Mouse (Mus musculus): ENCODE results near the gene Elk3. TPM values are rescaled to one million over a fixed set of nuclear protein-coding genes. Genes with fewer than 3 reads are reported as not detected.
"Not testable (repeated sequence)": the region's sequence is repeated elsewhere in the genome, so short reads cannot be mapped to it uniquely, and the experiment has no call there.

Elk3 gene
- total RNA-seq (2021): 1 to 10 TPM; 7.4 to 8.9 TPM

DNA sequence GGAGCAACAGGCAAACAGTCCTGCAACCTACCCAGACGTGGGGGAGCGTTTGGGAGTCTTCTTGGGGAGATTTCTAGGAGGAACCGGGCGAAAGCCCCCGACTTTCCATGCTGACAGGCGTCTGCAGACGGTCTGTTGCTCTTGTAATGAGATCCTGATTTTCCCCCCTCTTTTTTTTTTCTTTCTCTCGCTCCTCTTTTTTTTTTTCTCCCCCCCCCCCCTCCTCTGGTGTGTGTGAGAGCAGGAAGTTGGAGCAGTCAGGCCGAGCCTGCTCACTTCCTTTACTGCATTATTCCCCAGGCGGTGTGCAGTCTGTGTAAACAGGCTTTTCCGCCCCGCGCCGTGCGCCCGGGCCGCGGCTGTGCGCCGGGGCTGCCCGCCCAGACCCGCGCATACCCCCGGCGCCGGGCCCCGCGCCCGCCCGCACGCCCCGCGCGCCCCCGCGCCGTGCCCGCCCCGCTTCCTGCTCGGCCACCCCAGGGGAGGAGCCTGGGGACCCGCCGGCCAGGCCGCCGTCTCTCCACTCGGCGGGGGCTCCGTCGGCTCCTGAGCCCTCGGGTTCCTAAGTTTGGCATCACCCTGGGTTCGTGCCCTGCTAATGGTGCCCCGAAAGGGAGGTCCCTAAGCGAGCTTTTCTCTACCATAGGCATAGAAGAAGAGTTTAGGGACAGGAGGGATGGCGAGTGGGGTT lies at the start of gene Elk3:
Gene Elk3, minus strand, starts transcription at position 415 of the 691 bp plus-strand sequence.
- DNase-seq: no peak

DNA sequence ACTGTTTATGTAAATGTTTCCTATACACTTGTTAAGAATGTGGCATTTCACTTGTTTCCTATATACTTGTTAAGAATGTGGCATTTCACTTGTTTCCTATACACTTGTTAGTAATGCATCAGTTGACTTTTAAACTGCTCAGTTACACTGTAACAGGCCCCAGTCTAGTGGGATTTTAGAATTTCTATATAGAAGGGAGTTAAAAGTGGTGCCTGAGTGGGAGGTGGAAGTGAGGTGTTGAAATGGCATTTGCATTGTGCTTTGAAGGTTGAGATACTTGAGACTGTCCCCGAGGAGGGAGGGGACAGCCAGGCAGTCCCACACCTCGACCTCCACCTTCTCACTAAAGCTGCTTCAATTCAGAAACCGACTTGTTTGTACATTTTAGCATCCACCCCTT lies 49.7 kb upstream of the Elk3 start:
- no peak for DNase-seq

DNA sequence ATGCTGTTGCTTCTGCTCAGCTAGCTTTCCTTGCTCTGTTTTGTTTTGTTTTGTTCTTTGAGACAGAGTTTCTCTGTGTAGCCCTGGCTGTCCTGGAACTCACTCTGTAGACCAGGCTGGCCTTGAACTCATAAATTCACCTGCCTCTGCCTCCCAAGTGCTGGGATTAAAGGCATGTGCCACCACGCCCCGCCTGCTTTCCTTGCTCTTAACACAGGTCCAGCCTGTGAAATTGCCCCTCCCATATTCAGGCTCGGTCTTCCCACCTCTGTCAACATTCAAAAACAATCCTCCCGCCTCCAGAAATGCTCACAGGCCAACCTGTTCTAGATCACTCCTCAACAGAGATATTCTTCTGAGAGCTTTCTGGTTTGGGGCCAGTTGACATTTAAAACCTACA lies 49.3 kb upstream of the Elk3 start:
- not testable (repeated sequence) for DNase-seq

DNA sequence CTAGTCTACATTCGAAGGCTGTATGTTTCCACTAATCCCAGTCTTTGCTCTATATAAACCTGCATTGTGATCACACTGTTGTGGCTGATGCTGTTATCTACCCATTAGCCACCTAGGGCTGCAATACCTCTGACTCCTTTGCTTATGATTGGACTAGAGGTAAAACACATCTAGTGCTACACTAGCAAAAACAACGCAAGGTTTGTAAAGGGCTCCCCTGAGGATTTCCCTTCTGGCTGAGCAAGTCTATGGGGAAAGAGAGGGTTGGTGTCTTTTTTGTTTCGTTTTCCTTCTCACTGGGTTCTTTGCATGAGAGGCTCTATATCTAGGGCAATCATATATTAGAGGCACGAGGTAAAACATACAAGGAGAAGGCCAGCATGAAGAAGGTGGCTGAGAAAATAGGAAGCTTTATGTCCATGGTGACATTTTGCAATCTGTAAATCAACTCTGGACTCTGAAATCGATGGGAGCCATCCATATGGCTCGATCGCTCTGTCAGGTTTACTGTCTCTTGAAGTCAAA lies 48.5 kb upstream of the Elk3 start:
- no peak for DNase-seq

DNA sequence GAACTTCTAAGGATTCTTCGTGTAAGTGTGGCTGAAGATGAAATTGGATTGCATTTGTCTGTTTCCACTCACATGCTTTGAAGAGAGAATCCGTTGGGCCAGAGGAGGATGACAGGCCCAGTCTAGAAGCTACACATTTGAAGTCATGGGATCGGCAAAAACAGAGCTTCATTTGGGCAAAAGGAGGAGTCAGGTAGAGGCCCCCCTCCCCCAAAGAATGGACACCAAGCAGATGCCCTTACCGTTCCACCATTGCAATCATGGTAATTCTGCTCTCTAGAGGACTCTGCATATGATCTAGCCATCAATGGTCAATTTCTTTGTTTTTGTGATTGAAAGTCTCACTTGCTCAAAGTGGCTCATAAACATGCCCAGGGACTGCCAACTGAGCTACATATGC lies 47.9 kb upstream of the Elk3 start:
- DNase-seq: no peak

DNA sequence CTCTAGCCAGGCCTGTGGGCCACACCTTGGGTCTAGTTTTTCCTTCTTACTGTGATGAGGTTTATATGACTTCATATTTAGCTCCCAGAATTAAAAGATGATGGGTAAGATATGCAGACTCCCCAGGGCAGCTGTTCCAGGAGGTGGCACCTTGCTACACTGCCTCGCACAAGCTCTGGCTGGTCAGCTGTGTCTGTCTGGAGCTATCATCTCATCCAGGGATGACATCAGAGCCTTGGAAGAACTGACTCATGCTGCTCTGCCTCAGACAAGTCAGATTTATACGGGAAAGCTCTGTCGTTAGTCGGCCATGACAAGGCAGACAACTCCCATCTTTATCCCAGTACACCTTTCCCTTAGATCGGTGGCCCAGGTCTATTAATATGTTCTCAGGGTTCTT lies 46.2 kb upstream of the Elk3 start:
- no peak for DNase-seq

DNA sequence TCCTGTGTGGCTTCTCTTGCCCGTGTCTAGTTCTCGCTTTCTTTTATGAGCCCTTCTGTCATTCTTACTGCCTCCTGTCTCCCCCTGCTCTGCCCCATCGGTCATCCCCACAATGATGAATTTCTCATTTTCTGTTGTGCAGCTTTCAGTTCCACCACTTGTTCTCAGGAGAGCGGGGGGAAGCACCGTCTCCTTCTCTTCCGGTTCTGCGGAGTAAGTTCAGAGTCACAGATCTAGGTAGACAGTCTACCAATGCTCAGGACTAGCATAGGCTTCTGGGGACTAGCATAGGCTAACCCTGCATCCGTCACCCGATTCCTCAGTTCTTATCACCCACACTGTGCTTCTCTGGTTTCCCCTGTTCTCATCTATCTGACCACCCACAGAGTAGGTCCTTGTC lies 45.2 kb upstream of the Elk3 start:
- DNase-seq: no peak

DNA sequence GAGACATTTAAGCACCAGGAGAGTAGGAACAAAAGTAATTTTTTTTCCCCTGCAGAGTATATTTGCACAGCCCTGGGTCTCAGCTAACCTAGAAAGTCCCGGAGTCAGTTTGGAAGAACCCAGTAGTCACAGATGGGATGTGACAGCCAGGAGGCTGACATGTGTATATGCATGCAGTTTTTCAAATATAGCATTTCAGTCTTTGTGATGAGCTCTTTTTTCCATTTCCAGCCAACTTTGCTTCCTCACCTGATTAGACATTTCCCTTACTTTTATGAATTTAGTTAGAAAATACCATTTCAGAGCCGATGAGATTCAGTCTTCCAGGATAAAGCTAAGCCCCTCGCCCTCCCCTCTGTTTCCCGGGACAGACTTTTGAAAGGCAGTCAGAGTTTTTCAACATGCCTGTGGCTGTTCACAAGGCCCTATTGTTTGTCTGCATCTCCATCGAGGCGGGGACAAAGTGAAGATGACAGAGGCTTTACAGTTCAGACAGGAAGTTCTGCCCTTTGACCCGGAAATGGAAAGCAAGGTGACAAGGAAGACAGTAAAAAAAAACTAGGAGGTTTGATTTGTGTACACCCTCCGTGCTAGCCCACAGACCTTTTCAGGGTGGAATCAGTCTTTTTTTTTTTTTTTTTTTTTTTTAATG lies 44.5 kb upstream of the Elk3 start:
- DNase-seq: no peak

DNA sequence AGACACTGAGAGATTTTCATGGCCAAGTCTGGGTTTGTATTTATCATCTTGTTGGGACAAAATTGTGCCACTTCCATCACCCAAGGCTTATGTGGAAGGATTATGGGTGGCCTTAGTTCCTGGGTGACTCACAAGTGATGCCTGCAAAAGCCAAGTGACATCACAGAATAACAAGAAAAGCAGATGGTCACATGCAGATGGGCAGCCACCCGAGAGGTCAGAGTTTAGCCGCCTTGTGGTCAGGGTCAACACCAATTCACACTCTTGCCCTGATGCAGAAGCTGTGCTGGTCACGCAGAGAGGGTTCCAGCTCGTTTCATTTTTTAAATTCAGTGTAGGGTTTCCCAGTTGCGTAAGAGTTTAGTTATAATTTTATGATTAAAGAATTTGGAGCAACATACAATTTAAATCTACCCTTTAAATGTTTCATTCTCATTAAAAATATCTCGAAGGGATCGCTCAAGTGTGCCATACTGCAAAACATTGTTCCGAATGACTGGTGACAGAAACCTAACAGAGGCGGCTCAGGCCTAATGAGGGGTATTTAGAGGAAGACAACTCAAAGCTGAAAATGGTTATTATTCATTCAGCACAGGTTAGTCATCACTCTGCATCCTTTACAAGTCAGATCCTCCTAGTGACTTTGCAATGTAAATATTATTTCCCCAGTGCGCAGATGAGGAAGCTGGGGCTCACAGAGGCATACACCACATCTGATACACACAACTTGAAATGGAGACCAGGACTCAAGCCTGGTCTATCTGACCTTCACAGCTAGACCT lies 42.8 kb upstream of the Elk3 start:
- DNase-seq: no peak

DNA sequence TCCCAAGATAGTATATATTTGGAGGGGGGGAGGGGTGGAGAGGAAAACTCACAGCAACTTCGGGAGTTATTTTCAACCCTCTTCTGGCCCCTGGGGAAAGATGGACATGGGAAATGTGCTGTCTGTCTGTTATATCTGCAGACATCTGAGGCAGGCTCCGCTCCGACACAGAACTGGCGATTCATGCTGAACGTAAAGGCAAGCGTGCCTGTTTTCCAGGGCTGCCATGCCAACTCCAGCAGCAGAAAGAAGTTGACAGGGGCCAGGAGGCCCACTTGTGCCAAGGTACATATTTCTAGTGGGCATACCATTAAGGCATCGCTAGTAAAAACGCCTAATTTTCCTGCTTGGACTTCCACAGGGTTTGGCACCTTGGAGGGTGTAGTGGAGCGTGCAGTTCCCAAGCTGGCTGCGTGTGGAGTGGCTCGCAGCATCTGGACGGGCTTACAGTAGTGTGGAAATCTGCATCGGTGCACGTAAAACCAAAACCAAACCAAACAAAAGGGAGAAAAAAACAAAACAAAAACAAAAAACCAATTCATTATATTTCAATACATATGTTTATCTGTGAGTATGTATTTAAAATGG lies 37.1 kb upstream of the Elk3 start:
- DNase-seq: no peak

DNA sequence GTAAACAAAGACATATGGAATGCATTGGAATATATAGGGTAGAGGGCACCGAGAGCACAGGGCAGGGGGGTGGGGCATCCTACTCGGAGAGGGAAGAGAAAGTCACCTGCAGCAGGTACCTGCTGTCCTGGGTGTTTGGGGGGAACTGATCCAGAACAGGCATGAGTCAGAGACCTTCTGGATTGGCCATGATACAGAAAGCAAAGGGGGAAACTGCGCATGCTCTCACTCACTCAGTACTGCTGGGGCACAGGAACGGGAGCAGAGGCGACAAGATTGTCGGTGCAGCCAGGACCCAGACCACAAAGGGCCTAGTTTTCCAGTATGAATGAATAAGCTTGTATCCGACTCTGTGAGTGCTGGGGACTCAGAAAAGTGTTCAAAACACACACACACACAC lies 36.5 kb upstream of the Elk3 start:
- DNase-seq: no peak

DNA sequence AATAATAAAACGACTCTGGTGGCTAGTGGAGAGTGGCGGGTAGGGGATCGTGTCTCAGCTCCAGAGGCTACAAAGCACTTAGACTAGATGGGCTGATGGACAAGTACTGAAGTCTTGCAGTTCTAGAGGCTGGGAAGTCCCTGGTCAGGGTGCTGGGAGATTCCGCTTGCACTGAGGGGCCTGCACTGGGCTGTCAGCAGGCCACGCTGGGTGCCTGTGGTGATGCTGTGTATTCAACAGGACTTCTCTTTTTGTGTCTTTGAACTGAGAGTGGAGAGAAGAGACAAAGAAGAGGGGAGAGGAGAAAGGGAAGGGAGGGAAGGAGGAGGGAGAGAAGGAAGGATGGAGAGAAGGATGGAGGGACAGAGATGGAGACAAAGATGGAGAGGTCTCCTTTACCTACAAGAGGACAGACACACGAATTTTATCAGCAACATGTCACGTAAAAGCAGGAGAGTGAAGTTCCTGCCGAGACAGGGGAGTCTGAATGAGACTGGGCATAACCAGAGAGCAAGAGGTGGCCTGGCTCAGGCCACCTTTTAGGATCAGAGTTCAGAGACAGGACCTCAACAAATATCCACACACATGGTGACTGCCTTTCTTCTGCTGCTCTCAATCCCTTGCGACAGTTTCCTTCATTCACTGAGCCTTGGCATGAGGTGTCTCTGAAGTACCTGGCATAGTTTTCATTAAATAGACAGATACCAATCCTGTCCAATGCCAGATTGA lies 35.4 kb upstream of the Elk3 start:
- DNase-seq: no peak

DNA sequence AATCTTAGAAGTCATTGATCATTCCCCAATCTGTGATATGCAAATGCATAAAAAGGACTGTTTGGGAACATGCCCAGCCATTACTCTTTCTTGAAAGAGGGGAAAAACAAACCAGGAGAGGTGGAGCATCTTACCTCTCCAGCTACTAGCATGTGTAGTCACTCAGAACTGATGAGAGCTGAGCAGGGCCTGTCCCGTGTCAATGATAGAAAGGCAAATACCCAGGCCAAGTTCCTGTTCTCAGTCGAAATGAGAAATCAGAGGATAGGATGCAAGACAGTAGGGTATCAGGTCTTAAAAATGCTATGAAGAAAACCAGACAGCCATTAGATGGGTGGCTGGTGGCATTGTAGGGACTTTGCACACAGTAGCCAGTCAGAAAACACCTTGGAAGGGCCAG lies 34.6 kb upstream of the Elk3 start:
- no peak for DNase-seq

DNA sequence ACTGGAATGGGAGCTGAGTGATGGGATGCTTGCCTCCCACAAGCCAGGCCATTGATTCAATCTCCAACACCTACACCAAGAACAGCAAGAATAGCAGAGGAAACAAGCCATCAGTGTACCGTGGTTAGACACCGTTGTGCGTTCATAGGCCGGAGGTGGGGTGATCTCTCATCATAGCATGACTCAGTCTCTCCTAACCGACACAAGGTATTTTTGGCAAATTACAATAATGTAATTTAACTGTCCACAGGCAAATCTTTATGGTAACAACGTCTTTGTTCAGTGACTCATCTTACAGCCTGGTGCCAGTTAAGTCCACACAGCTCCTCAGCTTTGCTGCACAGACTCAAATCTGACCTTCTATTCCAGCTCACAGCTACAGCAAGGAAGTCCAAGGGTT lies 32.5 kb upstream of the Elk3 start:
- DNase-seq: no peak

DNA sequence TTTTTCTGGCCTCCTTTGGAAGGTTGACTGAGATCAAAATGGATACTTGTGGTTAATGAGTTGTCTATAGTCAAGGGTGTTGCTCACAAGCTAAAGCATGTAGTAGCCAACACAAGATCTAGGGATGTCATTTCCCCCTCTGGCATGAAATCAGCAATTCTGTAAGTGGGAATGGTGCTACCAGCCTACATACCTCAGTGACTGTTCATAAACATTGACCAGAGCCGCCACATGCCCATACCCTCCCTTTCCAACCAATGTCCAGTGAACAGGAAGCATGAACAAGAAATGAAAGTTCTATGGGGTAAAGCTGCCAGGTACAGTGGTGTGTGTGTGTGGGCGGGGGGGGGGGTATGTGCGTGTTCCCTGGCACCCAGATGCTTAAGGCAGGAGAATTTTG lies 32.1 kb upstream of the Elk3 start:
- DNase-seq: no peak

DNA sequence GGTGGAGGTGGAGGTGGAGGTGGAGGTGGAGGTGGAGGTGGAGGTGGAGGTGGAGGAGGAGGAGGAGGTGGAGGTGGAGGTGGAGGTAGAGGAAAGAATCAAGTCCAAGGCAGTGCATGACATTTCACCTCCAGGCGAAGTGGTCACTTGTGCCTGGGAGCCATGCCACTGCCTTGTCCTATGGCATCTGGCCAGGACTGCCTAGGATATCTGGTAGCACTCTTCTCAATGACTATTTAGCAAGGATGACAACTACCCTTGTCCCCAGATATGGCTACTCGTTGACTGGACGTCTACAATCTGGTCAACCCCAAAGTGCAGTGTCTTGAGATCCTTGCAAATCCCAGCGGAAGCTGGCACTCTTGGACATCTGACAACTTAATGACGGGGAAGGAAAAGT lies 27.6 kb upstream of the Elk3 start:
- DNase-seq: no peak

DNA sequence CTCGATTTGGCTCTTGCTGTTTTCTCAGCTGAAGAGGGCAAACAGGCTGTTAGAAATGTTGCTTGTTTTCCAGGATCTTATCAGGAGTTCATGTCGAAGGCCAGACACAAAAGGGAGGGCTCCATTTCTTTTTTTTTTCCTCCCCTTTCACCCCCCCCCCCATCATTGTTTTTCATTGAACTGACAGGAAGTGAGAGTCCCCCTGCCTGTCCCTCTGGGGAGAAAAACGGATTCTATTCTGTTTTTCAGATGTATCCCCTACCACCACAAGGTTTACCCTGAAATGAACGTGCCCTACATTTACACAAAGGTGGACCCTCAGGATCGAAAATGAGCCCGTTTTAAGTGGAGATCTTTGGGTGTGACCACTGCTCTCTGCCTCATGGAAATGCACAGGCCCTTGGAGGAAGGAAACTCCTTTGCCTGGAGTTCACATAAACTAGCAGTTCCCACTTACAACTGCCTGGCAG lies 25.6 kb upstream of the Elk3 start:
- no peak for DNase-seq

DNA sequence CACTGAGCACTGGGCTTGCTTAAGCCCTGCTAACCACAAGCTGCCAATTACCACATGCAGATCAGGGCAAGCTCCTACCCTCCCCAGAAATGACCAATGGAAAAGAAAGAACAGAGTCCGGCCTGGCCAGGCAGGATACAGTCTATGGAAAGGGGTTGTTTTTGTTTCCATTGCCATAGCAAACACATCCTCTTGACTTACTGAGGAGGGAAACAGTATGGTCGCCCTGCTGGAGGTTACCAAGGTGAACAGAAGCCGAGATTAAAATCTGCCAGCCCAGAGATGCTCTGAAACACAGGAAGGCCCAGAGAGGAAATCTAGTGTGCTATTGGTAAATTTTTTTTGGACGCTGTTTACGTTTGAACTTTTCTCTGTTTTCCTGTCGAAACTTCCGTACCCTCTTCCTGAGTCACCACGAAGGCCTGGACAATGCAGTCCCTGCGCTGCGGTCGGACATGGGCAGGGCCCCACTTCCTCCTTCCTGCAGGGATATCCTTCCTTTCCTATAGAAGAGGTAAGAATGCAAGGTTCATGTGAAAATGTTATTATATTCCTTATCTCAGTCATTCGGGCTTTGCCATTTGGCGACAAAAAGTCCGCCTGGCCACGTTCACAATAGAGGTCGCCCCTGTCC lies 25.0 kb upstream of the Elk3 start:
- DNase-seq: no peak

DNA sequence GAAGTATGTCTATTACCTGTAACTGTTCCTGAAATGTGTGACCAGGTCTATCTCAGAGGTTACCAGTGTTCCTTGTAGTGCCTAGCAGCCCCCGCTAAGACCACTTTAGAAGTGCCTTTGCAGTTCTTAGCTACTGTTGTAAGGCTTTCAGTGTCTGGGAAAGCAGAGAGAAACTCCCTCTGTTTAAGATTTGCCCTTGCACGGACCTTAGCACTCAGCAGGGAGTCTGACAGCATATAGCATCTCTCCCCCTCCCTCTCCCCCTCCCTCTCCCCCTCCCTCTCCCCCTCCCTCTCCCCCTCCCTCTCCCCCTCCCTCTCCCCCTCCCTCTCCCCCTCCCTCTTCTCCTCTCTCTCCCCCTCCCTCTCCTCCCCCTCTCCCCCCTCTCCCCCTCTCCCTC lies 24.1 kb upstream of the Elk3 start:
- no peak for DNase-seq

DNA sequence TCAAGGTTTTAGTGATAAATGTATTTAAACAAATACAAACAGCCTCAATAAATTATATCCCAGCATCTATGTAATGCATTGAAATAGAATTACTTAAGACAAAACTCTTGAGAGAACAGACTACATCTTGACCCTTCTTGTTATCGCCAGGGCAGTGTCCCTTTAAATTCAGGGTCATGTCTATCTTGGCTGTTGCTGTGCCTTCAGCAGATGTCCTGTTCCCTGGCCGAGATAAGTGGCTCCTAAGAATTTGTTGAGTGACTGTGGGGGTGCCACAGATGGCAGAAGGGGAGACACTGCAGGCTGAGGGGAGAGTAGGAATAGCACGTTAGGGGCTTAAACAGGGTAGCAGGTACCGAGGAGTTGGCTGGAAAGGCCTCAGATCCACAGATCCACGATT lies 22.3 kb upstream of the Elk3 start:
- no peak for DNase-seq

DNA sequence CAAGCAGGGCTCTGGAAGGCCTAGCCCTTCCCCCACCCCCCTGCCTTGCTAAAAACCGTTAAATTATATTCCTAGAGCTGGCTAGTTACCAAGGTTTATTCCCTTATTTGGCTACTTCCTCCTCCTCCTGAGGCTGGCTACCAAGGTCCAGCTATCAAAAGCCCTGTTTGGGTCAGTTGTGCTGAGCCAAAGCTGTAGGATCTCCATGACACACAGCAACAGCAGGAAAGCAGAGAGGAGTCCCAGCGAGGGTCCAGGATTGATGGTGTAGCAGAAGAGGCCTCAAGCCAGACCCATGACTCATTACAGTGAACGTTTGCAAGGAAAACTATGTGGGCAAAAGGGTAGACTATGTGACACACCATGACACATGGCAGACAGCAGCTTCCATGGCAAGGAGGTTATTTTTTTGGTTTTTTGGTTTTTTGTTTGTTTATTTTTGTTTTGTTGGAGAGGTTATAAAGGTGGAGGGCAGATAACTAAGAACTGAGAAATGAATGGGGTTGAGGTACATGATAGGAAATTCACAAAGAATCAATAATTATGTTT lies 21.4 kb upstream of the Elk3 start:
- DNase-seq: no peak

DNA sequence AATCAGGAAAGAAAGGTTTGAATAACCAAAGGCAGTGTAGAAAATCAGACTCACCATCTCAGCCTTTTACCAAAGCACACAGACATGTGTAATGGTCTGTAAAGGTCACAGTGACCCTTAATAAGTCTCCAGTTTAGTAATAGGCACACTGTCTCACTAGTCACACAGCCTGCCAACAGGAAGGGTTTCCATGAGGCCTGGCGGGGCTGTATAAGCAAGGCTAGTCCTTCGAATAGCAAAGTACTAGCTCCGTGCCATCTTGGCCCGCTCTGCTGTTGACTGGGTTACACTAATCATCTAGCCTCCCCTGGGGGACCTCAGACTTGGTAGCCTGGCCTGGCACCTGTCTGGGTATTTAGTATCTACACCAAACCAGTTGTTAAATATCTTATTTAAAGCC lies 20.6 kb upstream of the Elk3 start:
- DNase-seq: no peak

Data from layer of hippocampus, postnatal 36 days (tissue).